Mouse (Mus musculus) cortical plate, adult 2 months (tissue): ENCODE results near the gene Dnajc13. TPM values are rescaled to one million over a fixed set of nuclear protein-coding genes. Genes with fewer than 3 reads are reported as not detected.

ENCODE experiments used
- H3K27ac ChIP-seq: fragments of 200-500 bp; 2 replicates; pipeline ENCODE4 v1.5.1; 2012; ENCODE audit warnings: low read length, control low read depth, inconsistent platforms; ENCODE audit not compliant: insufficient read depth
- H3K4me1 ChIP-seq: fragments of 200-500 bp; 2 replicates; pipeline ENCODE4 v1.6.1; 2011; ENCODE audit warnings: low read length; ENCODE audit not compliant: control insufficient read depth, insufficient read depth
- H3K4me3 ChIP-seq: fragments of 200-500 bp; 2 replicates; pipeline ENCODE4 v1.5.1; 2011; ENCODE audit warnings: mild to moderate bottlenecking, low read length, control low read depth; ENCODE audit not compliant: insufficient read depth
- CTCF ChIP-seq: fragments of 200-500 bp; IDR thresholded peaks from 2 replicates; pipeline ENCODE4 v1.5.1; 2011; ENCODE audit warnings: mild to moderate bottlenecking, control low read depth, low read length; ENCODE audit not compliant: insufficient read depth; ENCODE audit errors: extremely low read depth
- POLR2A ChIP-seq: fragments of 200-500 bp; IDR thresholded peaks from 2 replicates; pipeline ENCODE4 v1.6.1; 2011; ENCODE audit warnings: mild to moderate bottlenecking, low read length, control low read depth; ENCODE audit not compliant: insufficient read depth; ENCODE audit errors: extremely low read depth
- polyA plus RNA-seq: library from polyadenylated mRNA; depleted of rRNA; stranded (reverse); fragments of >200 nt; gene quantifications from 2 replicates; pipeline ENCODE4 v1.2.3, GENCODE M21; 2012

Dnajc13 gene
- polyA plus RNA-seq, 1 experiment = 62.9 TPM

DNA sequence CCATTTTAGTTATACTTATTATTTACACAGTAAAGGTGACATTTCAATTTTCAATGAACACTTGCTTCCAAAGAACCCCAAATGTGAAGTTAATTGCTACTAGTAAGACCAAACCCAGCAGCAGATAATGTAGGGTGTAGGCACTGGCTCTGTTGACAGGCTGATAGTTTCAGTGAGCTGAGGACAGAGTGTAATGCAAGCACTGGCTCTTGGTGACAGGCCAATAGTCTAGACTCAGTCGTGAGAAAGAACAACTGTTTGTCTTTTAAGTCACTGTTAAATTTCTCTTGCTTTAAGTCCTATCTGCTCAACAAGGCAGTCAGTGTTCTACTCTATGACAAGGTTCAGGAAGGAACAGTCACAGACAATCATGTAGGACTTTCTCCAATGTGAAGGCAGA, 69.4 kb downstream of the Dnajc13 start:
- no peaks in the 10 kb centered on the region for H3K4me1 ChIP-seq
- H3K27ac ChIP-seq = no peak overlapping the region
- no peak overlapping the region for H3K4me3 ChIP-seq
- no peak for TF ChIP-seq CTCF
- no peak for TF ChIP-seq POLR2A

DNA sequence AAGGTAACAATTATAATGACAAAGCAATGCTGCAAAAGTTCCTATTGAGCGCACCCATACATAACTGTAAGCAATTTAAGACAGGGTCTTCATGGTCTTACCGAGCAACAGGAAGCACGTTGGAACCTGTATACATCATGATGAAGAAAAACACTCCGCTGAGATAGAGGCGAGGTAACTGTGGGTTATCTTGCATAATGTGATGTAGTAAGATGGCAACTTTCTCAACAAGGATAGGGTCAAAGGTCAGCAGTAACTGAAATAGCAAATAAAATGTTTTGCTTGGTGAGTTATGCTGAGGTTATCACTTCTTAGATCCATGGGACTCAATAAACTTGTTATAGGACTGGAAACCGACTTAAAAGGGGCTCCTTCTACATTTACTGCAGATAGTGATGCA, 70.2 kb downstream of the Dnajc13 start:
- TF ChIP-seq CTCF (no peak), POLR2A (no peak)
- H3K27ac ChIP-seq = no peak overlapping the region
- H3K4me3 ChIP-seq = no peak overlapping the region
- no peaks in the 10 kb centered on the region for H3K4me1 ChIP-seq

DNA sequence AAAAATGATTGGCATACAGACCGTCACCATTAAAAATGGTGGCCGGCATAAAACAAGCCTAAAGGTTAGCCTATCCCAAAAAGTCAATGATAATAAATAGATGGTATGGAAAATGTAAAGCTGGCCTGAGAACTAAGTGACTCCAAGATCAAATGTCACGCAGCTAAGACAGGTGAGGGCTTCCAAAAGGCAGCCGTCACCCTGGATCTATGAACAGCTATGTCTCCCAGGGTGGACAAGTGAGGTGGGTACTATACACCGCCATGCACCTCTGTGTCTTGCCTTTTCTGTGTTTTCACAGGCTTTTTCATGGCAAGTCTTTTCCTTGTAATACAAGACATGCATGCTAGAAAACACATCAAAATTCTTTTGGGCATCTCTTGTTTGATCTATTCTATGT, 73.1 kb downstream of the Dnajc13 start:
- Histone ChIP-seq H3K4me1 (no peaks in the 10 kb centered on the region), H3K4me3 (no peak overlapping the region), H3K27ac (no peak overlapping the region)
- TF ChIP-seq POLR2A (no peak), CTCF (no peak)

DNA sequence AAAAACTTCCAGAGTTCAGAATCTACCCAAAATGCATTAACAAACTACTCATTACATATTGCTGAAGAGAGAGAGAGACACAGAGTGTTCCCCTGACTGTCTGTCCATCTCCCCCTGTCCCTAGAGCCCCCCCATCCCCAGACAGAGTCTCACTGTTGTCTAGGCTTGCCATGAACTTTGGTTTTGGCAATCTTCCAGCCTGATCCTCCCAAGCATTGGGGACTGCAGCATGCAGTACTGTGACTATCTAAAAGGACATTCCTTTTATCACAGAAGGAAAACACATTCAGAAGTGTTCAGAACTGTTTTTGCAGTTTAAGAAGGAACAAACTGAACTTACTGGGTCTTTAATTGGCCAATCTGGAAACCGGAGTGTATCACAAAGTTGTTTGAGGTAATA, 74.0 kb downstream of the Dnajc13 start:
- no peak for TF ChIP-seq POLR2A
- no peak for TF ChIP-seq CTCF
- Histone ChIP-seq H3K4me3 (no peak overlapping the region), H3K4me1 (no peaks in the 10 kb centered on the region), H3K27ac (no peak overlapping the region)

DNA sequence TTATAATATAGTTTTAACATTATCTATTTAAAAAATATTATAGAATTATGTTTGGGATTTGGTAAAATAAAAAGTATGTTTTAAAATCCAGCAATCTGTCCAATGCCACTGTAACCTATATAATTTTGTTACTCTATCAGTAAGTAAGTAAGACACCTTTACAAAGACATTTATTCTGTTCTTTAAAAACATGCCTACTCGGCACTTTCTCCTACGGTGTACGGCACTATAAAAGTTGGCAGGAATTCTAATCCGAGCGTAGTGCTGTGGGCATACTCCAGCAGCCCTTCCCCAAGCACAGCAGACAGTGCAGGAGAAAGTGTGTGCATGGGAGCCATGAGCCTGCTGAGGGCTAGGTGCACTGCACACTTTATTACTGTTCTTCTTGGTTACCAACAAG, 75.7 kb downstream of the Dnajc13 start:
- Histone ChIP-seq H3K4me1 (no peaks in the 10 kb centered on the region), H3K4me3 (no peak overlapping the region), H3K27ac (no peak overlapping the region)
- TF ChIP-seq CTCF (no peak), POLR2A (no peak)

DNA sequence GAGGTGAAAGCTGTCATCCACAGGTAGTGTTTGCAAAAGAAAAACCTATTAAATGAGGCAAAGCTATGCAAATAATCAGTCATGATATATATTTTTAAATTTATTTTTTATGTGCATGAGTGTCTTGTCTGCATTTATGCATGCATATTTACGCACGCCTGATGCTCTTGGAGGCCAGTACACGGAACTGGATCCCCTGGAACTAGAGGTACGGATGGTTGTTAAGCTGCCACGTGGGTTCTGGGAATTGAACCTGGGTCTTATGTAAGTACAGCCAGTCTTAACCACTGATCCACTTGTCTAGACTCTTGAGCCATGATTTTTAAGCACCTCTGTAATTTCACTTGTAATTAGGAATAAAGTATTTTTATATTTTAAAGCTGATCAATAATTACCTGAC, 79.5 kb downstream of the Dnajc13 start:
- H3K4me1 ChIP-seq = peaks cover 2% of the 10 kb centered on the region; the same call in 1 of the 2 replicates
- no peak overlapping the region for H3K27ac ChIP-seq
- TF ChIP-seq POLR2A = no peak
- no peak for TF ChIP-seq CTCF
- no peak overlapping the region for H3K4me3 ChIP-seq

DNA sequence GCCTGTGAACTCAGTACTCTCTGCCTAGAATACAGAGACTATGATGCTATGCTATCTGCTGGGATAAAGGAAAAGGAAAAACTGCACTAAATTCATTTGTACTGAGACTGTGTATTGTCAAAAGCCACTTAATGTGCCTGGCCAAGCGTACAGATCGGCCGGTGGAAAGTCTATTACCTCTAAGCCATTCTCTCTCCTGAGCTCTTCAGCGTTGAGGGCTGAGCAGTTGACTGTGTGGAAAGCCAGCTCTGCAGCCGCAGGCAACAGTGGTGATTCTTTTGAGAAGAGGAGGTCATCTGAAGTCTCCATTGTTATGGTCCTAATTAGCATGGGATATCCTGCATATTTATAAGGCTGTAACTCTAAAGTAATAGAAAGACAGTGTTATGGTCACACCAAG, 80.4 kb downstream of the Dnajc13 start:
- H3K27ac ChIP-seq = no peak overlapping the region
- no peak overlapping the region for H3K4me3 ChIP-seq
- TF ChIP-seq POLR2A (no peak), CTCF (no peak)
- peaks cover 2% of the 10 kb centered on the region; the same call in 1 of the 2 replicates for H3K4me1 ChIP-seq

DNA sequence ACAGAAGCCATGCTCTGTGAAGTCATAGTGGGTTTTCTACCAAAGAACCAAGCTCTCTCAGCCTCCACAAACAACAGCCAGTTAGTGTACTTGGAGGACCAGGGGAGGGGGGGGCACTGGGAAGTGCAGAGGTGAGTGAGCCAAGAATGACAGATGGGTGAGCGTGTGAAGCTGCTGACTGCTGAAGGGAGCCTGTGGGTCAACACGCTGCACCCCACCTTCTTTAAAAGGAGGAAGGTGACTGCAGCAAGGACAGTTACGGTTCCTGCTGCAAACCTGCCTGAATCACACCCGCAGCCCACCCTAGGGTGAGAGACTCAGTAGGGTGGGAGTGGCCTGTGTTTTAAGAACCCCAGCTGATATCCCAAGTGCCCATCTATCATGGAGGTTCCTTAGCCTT, 81.1 kb downstream of the Dnajc13 start:
- no peak for TF ChIP-seq CTCF
- TF ChIP-seq POLR2A = no peak
- H3K4me3 ChIP-seq = no peak overlapping the region
- peaks cover 2% of the 10 kb centered on the region; the same call in 1 of the 2 replicates for H3K4me1 ChIP-seq
- peak overlapping the region; percentile 72; the same call in 1 of the 2 replicates for H3K27ac ChIP-seq

DNA sequence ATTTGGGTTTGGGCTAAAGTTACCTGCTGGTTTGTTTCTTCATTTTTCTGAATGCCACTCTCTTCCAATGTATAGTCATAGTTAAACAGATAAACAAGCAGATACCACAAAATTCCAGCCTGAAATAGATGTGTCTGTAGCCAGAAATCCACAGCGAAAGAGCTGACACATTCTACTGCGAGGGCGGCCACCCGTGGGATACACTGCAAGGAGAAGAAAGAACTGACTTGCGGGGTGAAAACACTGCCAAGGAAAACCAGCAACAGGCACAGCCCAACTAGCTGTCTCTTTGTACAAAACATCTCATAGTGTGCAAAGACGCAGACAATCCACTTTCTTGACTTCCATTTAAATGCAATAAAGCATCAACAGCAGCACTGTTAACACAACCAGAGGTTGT, 82.7 kb downstream of the Dnajc13 start:
- Histone ChIP-seq H3K27ac (no peak overlapping the region), H3K4me1 (peaks cover 2% of the 10 kb centered on the region; the same call in 1 of the 2 replicates), H3K4me3 (no peak overlapping the region)
- TF ChIP-seq POLR2A (no peak), CTCF (no peak)

DNA sequence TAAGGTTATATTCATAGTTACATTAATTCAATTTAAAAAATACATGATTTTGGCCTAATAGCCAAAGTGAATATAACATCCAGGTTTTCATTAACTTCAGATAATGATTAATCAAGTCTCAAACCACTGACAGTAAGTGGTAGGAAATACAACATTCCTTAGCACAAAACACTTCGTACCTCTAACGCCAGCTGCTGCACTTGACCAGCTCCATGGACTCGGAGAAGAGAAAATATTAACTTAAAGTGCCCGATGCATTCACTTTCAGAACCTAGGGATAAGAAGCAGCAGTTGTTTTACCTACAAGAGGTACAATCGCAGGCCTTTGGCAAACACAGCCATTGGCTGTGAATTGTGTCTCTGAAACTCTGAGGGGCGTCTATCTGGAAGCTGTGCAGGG, 90.4 kb downstream of the Dnajc13 start:
- H3K4me3 ChIP-seq = no peak overlapping the region
- TF ChIP-seq CTCF (no peak), POLR2A (no peak)

More for the DNA sequence above, 90.4 kb downstream of the Dnajc13 start:
- H3K27ac ChIP-seq = no peak overlapping the region
- H3K4me1 ChIP-seq = no peaks in the 10 kb centered on the region
